Mouse (Mus musculus) forebrain, postnatal 0 days (tissue): ENCODE results near the gene Mllt6. TPM values are rescaled to one million over a fixed set of nuclear protein-coding genes. Genes with fewer than 3 reads are reported as not detected.
"Not testable (repeated sequence)": the region's sequence is repeated elsewhere in the genome, so short reads cannot be mapped to it uniquely, and the experiment has no call there.

Experiments used
- ATAC-seq: fragments of 200-750 bp; cut with Nextera tagmentation; 2 replicates; pipeline ENCODE4 v1.8.0; 2017; ENCODE audit warnings: mild to moderate bottlenecking, moderate library complexity
- DNase-seq: peaks from one replicate; pipeline ENCODE4 v3.0.0-alpha.2; 2015
- H3K27ac ChIP-seq: fragments of 300-500 bp; sonication (generic); 2 replicates; pipeline ENCODE4 v1.5.1; 2014; ENCODE audit warnings: low read depth, mild to moderate bottlenecking, antibody characterized with exemption, low read length, moderate library complexity, mixed read lengths
- H3K27me3 ChIP-seq: fragments of 300-500 bp; sonication (generic); 2 replicates; pipeline ENCODE4 v1.6.1; 2014; ENCODE audit warnings: mild to moderate bottlenecking, low read length, mixed read lengths; ENCODE audit not compliant: insufficient read depth
- H3K36me3 ChIP-seq: fragments of 300-500 bp; sonication (generic); 2 replicates; pipeline ENCODE4 v1.6.1; 2014; ENCODE audit warnings: mild to moderate bottlenecking, moderate library complexity; ENCODE audit not compliant: insufficient read depth
- H3K4me1 ChIP-seq: fragments of 300-500 bp; sonication (generic); 2 replicates; pipeline ENCODE4 v1.6.1; 2014; ENCODE audit warnings: antibody characterized with exemption; ENCODE audit not compliant: insufficient read depth
- H3K4me2 ChIP-seq: fragments of 300-500 bp; sonication (generic); 2 replicates; pipeline ENCODE4 v1.6.1; 2014; ENCODE audit warnings: low read depth, mild to moderate bottlenecking, moderate library complexity
- H3K4me3 ChIP-seq: fragments of 300-500 bp; sonication (generic); 2 replicates; pipeline ENCODE4 v1.5.1; 2014; ENCODE audit warnings: low read depth, low read length, mixed read lengths
- H3K9ac ChIP-seq: fragments of 300-500 bp; sonication (generic); 2 replicates; pipeline ENCODE4 v1.6.1; 2014; ENCODE audit warnings: mild to moderate bottlenecking
- H3K9me3 ChIP-seq: fragments of 300-500 bp; sonication (generic); 2 replicates; pipeline ENCODE4 v1.6.1; 2016; ENCODE audit warnings: low read length
- CTCF ChIP-seq: sonication (generic); IDR thresholded peaks from 2 replicates; pipeline ENCODE4 v1.5.1; 2016; ENCODE audit warnings: antibody characterized with exemption, control low read depth, low read depth
- WGBS: fragments of 180-500 bp; shearing (Covaris S2); extraction: QIAGEN DNeasy Blood & Tissue Kit; methylation state at CpG from one replicate; pipeline ENCODE4 v1.1.7; 2014; 5-methylcytosine and 5-hydroxymethylcytosine counted together
- microRNA-seq, 2 experiments: library from miRNA; unstranded; fragments of <30 nt; microRNA quantifications; one replicate each; pipeline ENCODE4; 2016
- polyA plus RNA-seq: library from polyadenylated mRNA; unstranded; fragments of >200 nt; fragmentation: Nextera tagmentation; extraction: Ambion mirVana; gene quantifications from 2 replicates; pipeline ENCODE4 v1.2.1, GENCODE M21; 2015
- total RNA-seq: library from RNA; depleted of rRNA; stranded (reverse); fragments of >200 nt; gene quantifications from 2 replicates; pipeline ENCODE4 v1.2.3, GENCODE M21; 2014; rRNA removed

Gene Mllt6
- total and polyA plus RNA-seq, 2 experiments from 2014 or later = 1.7 to 48.1 TPM

GRCm38 (mm10) chr11:97723709-97724108 lies 60.5 kb downstream of the Mllt6 start:
- Histone ChIP-seq H3K36me3 (peaks cover 96% of the 10 kb centered on the region), H3K9me3 (no peaks in the 10 kb centered on the region), H3K27ac (no peak overlapping the region), H3K4me3 (no peak overlapping the region), H3K9ac (no peak overlapping the region), H3K4me1 (no peaks in the 10 kb centered on the region), H3K4me2 (no peak overlapping the region), H3K27me3 (no peaks in the 10 kb centered on the region)
- DNase-seq = no peak
- no peak for ATAC-seq
- no peak for TF ChIP-seq CTCF
- WGBS = 83% methylated on average over 7 of the region's 7 CpGs

- H3K36me3 ChIP-seq = peaks cover 81% of the 10 kb centered on the region
- H3K4me3 ChIP-seq = no peak overlapping the region
- WGBS = 81% methylated on average over 7 of the region's 7 CpGs
- TF ChIP-seq CTCF = no peak
- DNase-seq (no peak), ATAC-seq (no peak)
- H3K27me3 ChIP-seq = no peaks in the 10 kb centered on the region
- H3K27ac ChIP-seq = no peak overlapping the region
- H3K4me2 ChIP-seq = no peak overlapping the region
- no peak overlapping the region for H3K9ac ChIP-seq
- H3K4me1 ChIP-seq = no peaks in the 10 kb centered on the region
- H3K9me3 ChIP-seq = no peaks in the 10 kb centered on the region
Observed at GRCm38 (mm10) chr11:97728311-97728710, 65.1 kb downstream of the Mllt6 start.

GRCm38 (mm10) chr11:97728730-97729129 lies 65.5 kb downstream of the Mllt6 start:
- H3K9me3 ChIP-seq = no peaks in the 10 kb centered on the region
- peaks cover 77% of the 10 kb centered on the region for H3K36me3 ChIP-seq
- no peak overlapping the region for H3K9ac ChIP-seq
- WGBS = 88% methylated on average over 7 of the region's 7 CpGs
- H3K4me3 ChIP-seq = no peak overlapping the region
- no peak for TF ChIP-seq CTCF
- H3K27ac ChIP-seq = no peak overlapping the region
- no peak overlapping the region for H3K4me2 ChIP-seq
- no peaks in the 10 kb centered on the region for H3K27me3 ChIP-seq
- DNase-seq (no peak), ATAC-seq (no peak)
- no peaks in the 10 kb centered on the region for H3K4me1 ChIP-seq

GRCm38 (mm10) chr11:97733689-97734088 lies 70.5 kb downstream of the Mllt6 start:
- no peak overlapping the region for H3K4me2 ChIP-seq
- no peak for TF ChIP-seq CTCF
- 40% methylated on average over 10 of the region's 10 CpGs for WGBS
- no peaks in the 10 kb centered on the region for H3K27me3 ChIP-seq
- H3K9me3 ChIP-seq = no peaks in the 10 kb centered on the region
- H3K4me1 ChIP-seq = no peaks in the 10 kb centered on the region
- DNase-seq = no peak
- no peak overlapping the region for H3K4me3 ChIP-seq
- no peak for ATAC-seq
- no peak overlapping the region for H3K9ac ChIP-seq
- H3K36me3 ChIP-seq = peaks cover 31% of the 10 kb centered on the region
- H3K27ac ChIP-seq = no peak overlapping the region

- not testable (repeated sequence) for ATAC-seq, H3K4me3 ChIP-seq, H3K9ac ChIP-seq, H3K4me1 ChIP-seq, H3K9me3 ChIP-seq, H3K4me2 ChIP-seq, DNase-seq, H3K27ac ChIP-seq, H3K27me3 ChIP-seq
- peaks cover 20% of the 10 kb centered on the region for H3K36me3 ChIP-seq
- 87% methylated on average over 5 of the region's 5 CpGs for WGBS
Observed at GRCm38 (mm10) chr11:97734810-97735209, 71.6 kb downstream of the Mllt6 start.

Small RNA genes lying within 50 kb of the gene (microRNA-seq; reads per million reads assigned to microRNA genes)
- 0.12 to 0.77 reads per million in 2 experiments for gene Gm24158
- gene Mir6927 = 0 to 0.12 reads per million in 2 experiments

Other genes starting within 250 kb of the Mllt6 start
- 52.7 and 52.9 TPM in 2 replicates for gene Arhgap23, start 247.9 kb upstream of the Mllt6 start, total RNA-seq
- 7.0 and 10.2 TPM in 2 replicates for gene Arhgap23, start 247.9 kb upstream of the Mllt6 start, polyA plus RNA-seq
- gene 4933428G20Rik, start 163.1 kb upstream of the Mllt6 start, total RNA-seq = 0.38 TPM in 1 of 2 replicates, not detected in the other
- 0.25 TPM in 1 of 2 replicates, not detected in the other for gene 4933428G20Rik, start 163.1 kb upstream of the Mllt6 start, polyA plus RNA-seq
- 50.1 and 70.7 TPM in 2 replicates for gene Srcin1, start 87.2 kb upstream of the Mllt6 start, total RNA-seq
- 8.9 and 12.0 TPM in 2 replicates for gene Srcin1, start 87.2 kb upstream of the Mllt6 start, polyA plus RNA-seq
- gene Epop, start 33.7 kb upstream of the Mllt6 start, total RNA-seq = 5.0 and 6.8 TPM in 2 replicates
- 3.6 and 4.1 TPM in 2 replicates for gene Epop, start 33.7 kb upstream of the Mllt6 start, polyA plus RNA-seq
- 14.4 and 15.5 TPM in 2 replicates for gene Cisd3, start 22.4 kb downstream of the Mllt6 start, total RNA-seq
- gene Cisd3, start 22.4 kb downstream of the Mllt6 start, polyA plus RNA-seq = 27.2 and 27.8 TPM in 2 replicates
- 13.0 and 21.9 TPM in 2 replicates for gene Pcgf2, start 37.1 kb downstream of the Mllt6 start, total RNA-seq
- 10.0 and 12.6 TPM in 2 replicates for gene Pcgf2, start 37.1 kb downstream of the Mllt6 start, polyA plus RNA-seq
- gene Psmb3, start 40.0 kb downstream of the Mllt6 start, total RNA-seq = 322 and 350 TPM in 2 replicates
- gene Psmb3, start 40.0 kb downstream of the Mllt6 start, polyA plus RNA-seq = 499 and 621 TPM in 2 replicates
- gene Pip4k2b, start 81.3 kb downstream of the Mllt6 start, total RNA-seq = 131 and 146 TPM in 2 replicates
- 4.2 and 4.6 TPM in 2 replicates for gene Pip4k2b, start 81.3 kb downstream of the Mllt6 start, polyA plus RNA-seq
- gene Cwc25, start 103.1 kb downstream of the Mllt6 start, total RNA-seq = 15.2 and 15.5 TPM in 2 replicates
- gene Cwc25, start 103.1 kb downstream of the Mllt6 start, polyA plus RNA-seq = 7.8 and 11.8 TPM in 2 replicates
- not detected in 2 replicates for gene 1700001P01Rik, start 112.5 kb downstream of the Mllt6 start, total RNA-seq
- gene 1700001P01Rik, start 112.5 kb downstream of the Mllt6 start, polyA plus RNA-seq = 0.27 and 0.33 TPM in 2 replicates
- 310 and 470 TPM in 2 replicates for gene Rpl23, start 119.0 kb downstream of the Mllt6 start, total RNA-seq
- 346 and 490 TPM in 2 replicates for gene Rpl23, start 119.0 kb downstream of the Mllt6 start, polyA plus RNA-seq
- gene Lasp1, start 135.6 kb downstream of the Mllt6 start, total RNA-seq = 142 and 153 TPM in 2 replicates
- gene Lasp1, start 135.6 kb downstream of the Mllt6 start, polyA plus RNA-seq = 117 and 152 TPM in 2 replicates
- 21.0 and 24.8 TPM in 2 replicates for gene B230217C12Rik, start 177.4 kb downstream of the Mllt6 start, total RNA-seq
- gene B230217C12Rik, start 177.4 kb downstream of the Mllt6 start, polyA plus RNA-seq = 28.6 and 31.5 TPM in 2 replicates
- 1.3 and 1.8 TPM in 2 replicates for gene Fbxo47, start 220.7 kb downstream of the Mllt6 start, total RNA-seq
- 0.43 and 0.58 TPM in 2 replicates for gene Fbxo47, start 220.7 kb downstream of the Mllt6 start, polyA plus RNA-seq